Mouse (Mus musculus) kidney, postnatal 0 days (tissue): ENCODE data around the gene Cobl. TPM values are rescaled to one million over a fixed set of nuclear protein-coding genes. Genes with fewer than 3 reads are reported as not detected.

Experiments
- ATAC-seq: fragments of 200-750 bp; cut with Nextera tagmentation; replicated peaks from 2 replicates; pipeline ENCODE4 v1.8.0; 2017; ENCODE audit warnings: low read depth, moderate number of reproducible peaks, moderate TSS enrichment, moderate library complexity; ENCODE audit not compliant: low FRiP score
- DNase-seq: peaks from one replicate; pipeline ENCODE4 v3.0.0-alpha.2; 2016; ENCODE audit warnings: low spot score
- H3K27ac ChIP-seq: fragments of 300-500 bp; sonication (generic); 2 replicates; pipeline ENCODE4 v1.5.1; 2014; ENCODE audit warnings: mild to moderate bottlenecking
- H3K27me3 ChIP-seq: fragments of 300-500 bp; sonication (generic); 2 replicates; pipeline ENCODE4 v1.6.1; 2014; ENCODE audit warnings: low read length, mixed read lengths; ENCODE audit not compliant: insufficient read depth
- H3K36me3 ChIP-seq: fragments of 300-500 bp; sonication (generic); 2 replicates; pipeline ENCODE4 v1.6.1; 2014; ENCODE audit warnings: low read length, mixed read lengths; ENCODE audit not compliant: insufficient read depth
- H3K4me1 ChIP-seq: fragments of 300-500 bp; sonication (generic); replicated peaks from 2 replicates; pipeline ENCODE4 v1.6.1; 2014; ENCODE audit warnings: antibody characterized with exemption, low read length, mixed read lengths; ENCODE audit not compliant: insufficient read depth
- H3K4me2 ChIP-seq: fragments of 300-500 bp; sonication (generic); 2 replicates; pipeline ENCODE4 v1.6.1; 2014; ENCODE audit warnings: mild to moderate bottlenecking, low read length, moderate library complexity, mixed read lengths
- H3K4me3 ChIP-seq: fragments of 300-500 bp; sonication (generic); replicated peaks from 2 replicates; pipeline ENCODE4 v1.5.1; 2014; ENCODE audit warnings: low read depth, low read length
- H3K9ac ChIP-seq: fragments of 300-500 bp; sonication (generic); 2 replicates; pipeline ENCODE4 v1.6.1; 2014; ENCODE audit warnings: low read depth, low read length
- H3K9me3 ChIP-seq: fragments of 300-500 bp; sonication (generic); replicated peaks from 2 replicates; pipeline ENCODE4 v1.6.1; 2016; ENCODE audit warnings: low read length, inconsistent platforms, mixed read lengths
- CTCF ChIP-seq: IDR thresholded peaks from 2 replicates; pipeline ENCODE4 v1.5.1; 2016; ENCODE audit warnings: antibody characterized with exemption, low read depth, mild to moderate bottlenecking, moderate library complexity
- WGBS: fragments of 180-500 bp; shearing (Covaris S2); extraction: QIAGEN DNeasy Blood & Tissue Kit; methylation state at CpG from one replicate; pipeline ENCODE4 v1.1.7; 2014; 5-methylcytosine and 5-hydroxymethylcytosine counted together
- polyA plus RNA-seq: library from polyadenylated mRNA; unstranded; fragments of >200 nt; fragmentation: Nextera tagmentation; extraction: Ambion mirVana; gene quantifications from 2 replicates; pipeline ENCODE4 v1.2.1, GENCODE M21; 2015

Gene Cobl
- polyA plus RNA-seq, 1 experiment from 2014 or later, result 8.1 TPM

GRCm38 (mm10) chr11:12409463-12409862, 55.3 kb downstream of the Cobl start:
- no peak for DNase-seq
- Histone ChIP-seq H3K27ac (no peak overlapping the region), H3K9ac (no peak overlapping the region), H3K4me3 (no peak overlapping the region), H3K9me3 (no peaks in the 10 kb centered on the region), H3K4me2 (no peak overlapping the region), H3K36me3 (no peaks in the 10 kb centered on the region), H3K27me3 (no peaks in the 10 kb centered on the region), H3K4me1 (no peaks in the 10 kb centered on the region)
- WGBS, result 84% methylated on average over 4 of the region's 4 CpGs
- no peak for TF ChIP-seq CTCF
- ATAC-seq, result no peak

- ATAC-seq (no peak), DNase-seq (no peak)
- WGBS, result 89% methylated on average over 6 of the region's 6 CpGs
- Histone ChIP-seq H3K36me3 (no peaks in the 10 kb centered on the region), H3K4me2 (no peak overlapping the region), H3K9me3 (no peaks in the 10 kb centered on the region), H3K9ac (no peak overlapping the region), H3K4me1 (no peaks in the 10 kb centered on the region), H3K27me3 (no peaks in the 10 kb centered on the region), H3K27ac (no peak overlapping the region), H3K4me3 (no peak overlapping the region)
- TF ChIP-seq CTCF, result no peak
Observed at GRCm38 (mm10) chr11:12407834-12408233, 56.9 kb downstream of the Cobl start.

GRCm38 (mm10) chr11:12399903-12400302, 64.9 kb downstream of the Cobl start:
- Histone ChIP-seq H3K27ac (no peak overlapping the region), H3K9me3 (no peaks in the 10 kb centered on the region), H3K4me1 (no peaks in the 10 kb centered on the region), H3K36me3 (no peaks in the 10 kb centered on the region), H3K4me2 (no peak overlapping the region), H3K27me3 (no peaks in the 10 kb centered on the region), H3K4me3 (no peak overlapping the region), H3K9ac (no peak overlapping the region)
- ATAC-seq (no peak), DNase-seq (no peak)
- WGBS, result 80% methylated on average over 2 of the region's 2 CpGs
- TF ChIP-seq CTCF, result no peak

- DNase-seq, result no peak
- Histone ChIP-seq H3K4me2 (no peak overlapping the region), H3K9me3 (no peaks in the 10 kb centered on the region), H3K9ac (no peak overlapping the region), H3K27me3 (no peaks in the 10 kb centered on the region), H3K27ac (no peak overlapping the region), H3K36me3 (no peaks in the 10 kb centered on the region), H3K4me3 (no peak overlapping the region), H3K4me1 (no peaks in the 10 kb centered on the region)
- no peak for TF ChIP-seq CTCF
- no peak for ATAC-seq
Observed at GRCm38 (mm10) chr11:12396196-12396595, 68.6 kb downstream of the Cobl start.

- DNase-seq (no peak), ATAC-seq (no peak)
- H3K9me3 ChIP-seq, result no peaks in the 10 kb centered on the region
- H3K27me3 ChIP-seq, result no peaks in the 10 kb centered on the region
- TF ChIP-seq CTCF, result no peak
- H3K4me2 ChIP-seq, result no peak overlapping the region
- H3K4me3 ChIP-seq, result no peak overlapping the region
- H3K36me3 ChIP-seq, result no peaks in the 10 kb centered on the region
- no peak overlapping the region for H3K9ac ChIP-seq
- 55% methylated on average over 1 of the region's 1 CpGs for WGBS
- no peaks in the 10 kb centered on the region for H3K4me1 ChIP-seq
- no peak overlapping the region for H3K27ac ChIP-seq
Observed at GRCm38 (mm10) chr11:12394701-12395100, 70.1 kb downstream of the Cobl start.

GRCm38 (mm10) chr11:12394151-12394550, 70.6 kb downstream of the Cobl start:
- H3K9ac ChIP-seq, result no peak overlapping the region
- no peaks in the 10 kb centered on the region for H3K27me3 ChIP-seq
- no peak overlapping the region for H3K4me3 ChIP-seq
- no peaks in the 10 kb centered on the region for H3K9me3 ChIP-seq
- no peak overlapping the region for H3K27ac ChIP-seq
- no peak for ATAC-seq
- H3K36me3 ChIP-seq, result no peaks in the 10 kb centered on the region
- H3K4me2 ChIP-seq, result no peak overlapping the region
- H3K4me1 ChIP-seq, result no peaks in the 10 kb centered on the region
- DNase-seq, result no peak
- WGBS, result 66% methylated on average over 3 of the region's 3 CpGs
- TF ChIP-seq CTCF, result no peak

GRCm38 (mm10) chr11:12384826-12385225, 79.9 kb downstream of the Cobl start:
- H3K9ac ChIP-seq, result no peak overlapping the region
- DNase-seq, result no peak
- no peaks in the 10 kb centered on the region for H3K36me3 ChIP-seq
- no peak overlapping the region for H3K4me3 ChIP-seq
- no peaks in the 10 kb centered on the region for H3K4me1 ChIP-seq
- TF ChIP-seq CTCF, result no peak
- WGBS, result 53% methylated on average over 2 of the region's 2 CpGs
- no peaks in the 10 kb centered on the region for H3K27me3 ChIP-seq
- ATAC-seq, result no peak
- H3K4me2 ChIP-seq, result no peak overlapping the region
- no peaks in the 10 kb centered on the region for H3K9me3 ChIP-seq
- no peak overlapping the region for H3K27ac ChIP-seq
